Mouse (Mus musculus) layer of hippocampus, postnatal 10 days (tissue): ENCODE results near the gene Olfr761. TPM values are rescaled to one million over a fixed set of nuclear protein-coding genes. Genes with fewer than 3 reads are reported as not detected.
"Not testable (repeated sequence)": the region's sequence is repeated elsewhere in the genome, so short reads cannot be mapped to it uniquely, and the experiment has no call there.

ENCODE experiments used
- DNase-seq, 2 experiments: peaks; one replicate each; pipeline ENCODE4 v3.0.0; 2021; ENCODE audit warnings: low spot score in 2 of 2
- long read RNA-seq: library from polyadenylated mRNA; stranded (forward); transcript quantifications from one replicate; pipeline ENCODE4 v2.0.0, GENCODE M21; 2023
- total RNA-seq, 2 experiments: library from RNA; stranded (reverse); gene quantifications; 2 replicates each; pipeline ENCODE4 v1.2.3; 2021

Olfr761 gene
- total RNA-seq = not detected
- long read RNA-seq = 0 reads

GRCm38 (mm10) chr17:37952979-37953378, at the start of gene Olfr761:
Gene Olfr761 (minus strand): TSS chr17:37953079.
- DNase-seq = no peak

- no peak for DNase-seq
These were observed 42.9 kb upstream of the Olfr761 start for GRCm38 (mm10) chr17:37995635-37996307.

- no peak for DNase-seq
These were observed 37.6 kb upstream of the Olfr761 start for GRCm38 (mm10) chr17:37990453-37990961.

GRCm38 (mm10) chr17:37973591-37973990, 20.7 kb upstream of the Olfr761 start:
- DNase-seq = no peak

- no peak for DNase-seq
These were observed 32.6 kb downstream of the Olfr761 start, which contains the start of gene Olfr128 for GRCm38 (mm10) chr17:37920248-37920647. Gene Olfr128 (plus strand): TSS chr17:37920548.

GRCm38 (mm10) chr17:37906821-37907220, 46.1 kb downstream of the Olfr761 start:
- DNase-seq = not testable (repeated sequence)

Other genes with a start within 250 kb of the Olfr761 start
- not detected for gene Olfr120, start 231.3 kb downstream of the Olfr761 start, total RNA-seq
- gene Olfr121, start 204.2 kb downstream of the Olfr761 start, total RNA-seq = not detected
- not detected for gene Olfr122, start 184.5 kb downstream of the Olfr761 start, total RNA-seq
- gene Olfr123, start 159.6 kb downstream of the Olfr761 start, total RNA-seq = not detected
- not detected for gene Olfr124, start 153.2 kb downstream of the Olfr761 start, total RNA-seq
- not detected for gene Olfr125, start 120.1 kb downstream of the Olfr761 start, total RNA-seq
- gene Olfr126, start 105.6 kb downstream of the Olfr761 start, total RNA-seq = not detected
- gene Olfr127, start 52.6 kb downstream of the Olfr761 start, total RNA-seq = not detected
- not detected for gene Olfr128, start 32.5 kb downstream of the Olfr761 start, total RNA-seq
- gene Olfr129, start 107.0 kb upstream of the Olfr761 start, total RNA-seq = not detected
- not detected for gene Olfr130, start 110.8 kb upstream of the Olfr761 start, total RNA-seq
- not detected for gene Olfr131, start 135.6 kb upstream of the Olfr761 start, total RNA-seq
- gene Olfr132, start 181.4 kb upstream of the Olfr761 start, total RNA-seq = not detected
- not detected for gene Olfr133, start 192.2 kb upstream of the Olfr761 start, total RNA-seq
- not detected for gene Olfr134, start 218.3 kb upstream of the Olfr761 start, total RNA-seq